Mouse (Mus musculus): Measurements from ENCODE around the gene Olfr90. TPM values are rescaled to one million over a fixed set of nuclear protein-coding genes. Genes with fewer than 3 reads are reported as not detected.

Gene Olfr90
- total and polyA plus RNA-seq, 2 experiments from 2014 or later: not detected

- no peak overlapping the region for H3K9ac ChIP-seq (replicated peaks; ENCODE audit: low read depth, low read length)
- H3K27me3 ChIP-seq (ENCODE audit: control insufficient read depth, insufficient read depth, low read length): peaks cover 37% of the 10 kb centered on the region
- peak; percentile 41 for TF ChIP-seq CTCF (IDR thresholded peaks at IDR 0.05; ENCODE audit: low read depth)
- no peak for TF ChIP-seq EP300 (IDR thresholded peaks at IDR 0.05; ENCODE audit: low read depth)
- H3K9me3 ChIP-seq (replicated peaks; ENCODE audit: control insufficient read depth, low read length): no peaks in the 10 kb centered on the region
- WGBS: 8% methylated on average over 39 of the region's 39 CpGs
- H3K4me2 ChIP-seq (ENCODE audit: low read depth, low read length): peak overlapping the region; percentile 85
- peak overlapping the region; percentile 47 for H3K4me3 ChIP-seq (ENCODE audit: low read depth, low read length)
- DNase-seq (ENCODE audit: low spot score) (peak; percentile 31), ATAC-seq (ENCODE audit: insufficient read depth, low read depth) (peak; percentile 14; the same call in 1 of the 2 replicates)
- H3K36me3 ChIP-seq (replicated peaks; ENCODE audit: control insufficient read depth, insufficient read depth, low read length): peaks cover 6% of the 10 kb centered on the region; the same call in 1 of the 2 replicates
- no peak overlapping the region for H3K27ac ChIP-seq (ENCODE audit: low read depth)
- peaks cover 22% of the 10 kb centered on the region for H3K4me1 ChIP-seq (ENCODE audit: control insufficient read depth, insufficient read depth)
Measured at GRCm38 (mm10) chr17:37049570-37050310, 38.6 kb downstream of the Olfr90 start.

GRCm38 (mm10) chr17:37048383-37048782 lies 39.9 kb downstream of the Olfr90 start:
- H3K9me3 ChIP-seq (replicated peaks; ENCODE audit: control insufficient read depth, low read length): no peaks in the 10 kb centered on the region
- H3K27ac ChIP-seq (ENCODE audit: low read depth): no peak overlapping the region
- H3K4me3 ChIP-seq (ENCODE audit: low read depth, low read length): no peak overlapping the region
- H3K4me1 ChIP-seq (ENCODE audit: control insufficient read depth, insufficient read depth): peaks cover 22% of the 10 kb centered on the region
- DNase-seq (ENCODE audit: low spot score) (no peak), ATAC-seq (ENCODE audit: insufficient read depth, low read depth) (no peak)
- no peaks in the 10 kb centered on the region for H3K36me3 ChIP-seq (replicated peaks; ENCODE audit: control insufficient read depth, insufficient read depth, low read length)
- H3K9ac ChIP-seq (replicated peaks; ENCODE audit: low read depth, low read length): no peak overlapping the region
- H3K4me2 ChIP-seq (ENCODE audit: low read depth, low read length): no peak overlapping the region
- TF ChIP-seq CTCF (IDR thresholded peaks at IDR 0.05; ENCODE audit: low read depth) (no peak), EP300 (IDR thresholded peaks at IDR 0.05; ENCODE audit: low read depth) (no peak)
- WGBS: 72% methylated on average over 7 of the region's 7 CpGs
- H3K27me3 ChIP-seq (ENCODE audit: control insufficient read depth, insufficient read depth, low read length): peaks cover 37% of the 10 kb centered on the region

- H3K4me3 ChIP-seq (ENCODE audit: low read depth, low read length): no peak overlapping the region
- H3K4me1 ChIP-seq (ENCODE audit: control insufficient read depth, insufficient read depth): peaks cover 22% of the 10 kb centered on the region
- peaks cover 37% of the 10 kb centered on the region for H3K27me3 ChIP-seq (ENCODE audit: control insufficient read depth, insufficient read depth, low read length)
- no peak overlapping the region for H3K9ac ChIP-seq (replicated peaks; ENCODE audit: low read depth, low read length)
- peak; percentile 49 for TF ChIP-seq CTCF (IDR thresholded peaks at IDR 0.05; ENCODE audit: low read depth)
- TF ChIP-seq EP300 (IDR thresholded peaks at IDR 0.05; ENCODE audit: low read depth): no peak
- no peaks in the 10 kb centered on the region for H3K36me3 ChIP-seq (replicated peaks; ENCODE audit: control insufficient read depth, insufficient read depth, low read length)
- 42% methylated on average over 3 of the region's 3 CpGs for WGBS
- no peaks in the 10 kb centered on the region for H3K9me3 ChIP-seq (replicated peaks; ENCODE audit: control insufficient read depth, low read length)
- DNase-seq (ENCODE audit: low spot score) (peak; percentile 66), ATAC-seq (ENCODE audit: insufficient read depth, low read depth) (no peak)
- H3K27ac ChIP-seq (ENCODE audit: low read depth): no peak overlapping the region
- H3K4me2 ChIP-seq (ENCODE audit: low read depth, low read length): no peak overlapping the region
Measured at GRCm38 (mm10) chr17:37047981-37048380, 40.3 kb downstream of the Olfr90 start.

GRCm38 (mm10) chr17:37047332-37047976 lies 40.8 kb downstream of the Olfr90 start:
- no peak for DNase-seq (ENCODE audit: low spot score)
- H3K4me1 ChIP-seq (ENCODE audit: control insufficient read depth, insufficient read depth): peaks cover 22% of the 10 kb centered on the region
- H3K9me3 ChIP-seq (replicated peaks; ENCODE audit: control insufficient read depth, low read length): no peaks in the 10 kb centered on the region
- H3K9ac ChIP-seq (replicated peaks; ENCODE audit: low read depth, low read length): no peak overlapping the region
- no peak overlapping the region for H3K27ac ChIP-seq (ENCODE audit: low read depth)
- H3K27me3 ChIP-seq (ENCODE audit: control insufficient read depth, insufficient read depth, low read length): peaks cover 37% of the 10 kb centered on the region
- no peak for ATAC-seq (ENCODE audit: insufficient read depth, low read depth)
- no peaks in the 10 kb centered on the region for H3K36me3 ChIP-seq (replicated peaks; ENCODE audit: control insufficient read depth, insufficient read depth, low read length)
- no peak overlapping the region for H3K4me3 ChIP-seq (ENCODE audit: low read depth, low read length)
- no peak for TF ChIP-seq CTCF (IDR thresholded peaks at IDR 0.05; ENCODE audit: low read depth)
- TF ChIP-seq EP300 (IDR thresholded peaks at IDR 0.05; ENCODE audit: low read depth): no peak
- peak overlapping the region; percentile 82; the same call in 1 of the 2 replicates for H3K4me2 ChIP-seq (ENCODE audit: low read depth, low read length)
- 43% methylated on average over 19 of the region's 19 CpGs for whole genome bisulfite sequencing

GRCm38 (mm10) chr17:37046312-37047112 lies 41.8 kb downstream of the Olfr90 start:
- under 1% methylated on average over 30 of the region's 58 CpGs for WGBS
- H3K36me3 ChIP-seq (replicated peaks; ENCODE audit: control insufficient read depth, insufficient read depth, low read length): no peaks in the 10 kb centered on the region
- no peaks in the 10 kb centered on the region for H3K9me3 ChIP-seq (replicated peaks; ENCODE audit: control insufficient read depth, low read length)
- peaks cover 37% of the 10 kb centered on the region for H3K27me3 ChIP-seq (ENCODE audit: control insufficient read depth, insufficient read depth, low read length)
- peak; percentile 61 for ATAC-seq (ENCODE audit: insufficient read depth, low read depth)
- peaks cover 22% of the 10 kb centered on the region for H3K4me1 ChIP-seq (ENCODE audit: control insufficient read depth, insufficient read depth)
- peak overlapping the region; percentile 31; the same call in 1 of the 2 replicates for H3K27ac ChIP-seq (ENCODE audit: low read depth)
- peak overlapping the region; percentile 72 for H3K9ac ChIP-seq (replicated peaks; ENCODE audit: low read depth, low read length)
- TF ChIP-seq CTCF (IDR thresholded peaks at IDR 0.05; ENCODE audit: low read depth) (no peak), EP300 (IDR thresholded peaks at IDR 0.05; ENCODE audit: low read depth) (no peak)
- H3K4me2 ChIP-seq (ENCODE audit: low read depth, low read length): peak overlapping the region; percentile 82
- H3K4me3 ChIP-seq (ENCODE audit: low read depth, low read length): peak overlapping the region; percentile 72
- no peak for DNase-seq (ENCODE audit: low spot score)

Measured in heart, postnatal 0 days (tissue).